Mouse (Mus musculus) thymus, adult 2 months (tissue): ENCODE results near the gene Eri3.

Experiments
- CTCF ChIP-seq: fragments of 200-500 bp; IDR thresholded peaks from 2 replicates; pipeline ENCODE4 v1.5.1; 2012; ENCODE audit warnings: mild to moderate bottlenecking, control low read depth, low read length, moderate library complexity, borderline replicate concordance; ENCODE audit not compliant: control insufficient read depth, poor library complexity, insufficient read depth; ENCODE audit errors: extremely low read depth
- POLR2A ChIP-seq: fragments of 200-500 bp; IDR thresholded peaks from 2 replicates; pipeline ENCODE4 v1.6.1; 2012; ENCODE audit warnings: mild to moderate bottlenecking, low read length, control low read depth, moderate library complexity; ENCODE audit not compliant: control insufficient read depth, poor library complexity, insufficient read depth; ENCODE audit errors: extremely low read depth

DNA sequence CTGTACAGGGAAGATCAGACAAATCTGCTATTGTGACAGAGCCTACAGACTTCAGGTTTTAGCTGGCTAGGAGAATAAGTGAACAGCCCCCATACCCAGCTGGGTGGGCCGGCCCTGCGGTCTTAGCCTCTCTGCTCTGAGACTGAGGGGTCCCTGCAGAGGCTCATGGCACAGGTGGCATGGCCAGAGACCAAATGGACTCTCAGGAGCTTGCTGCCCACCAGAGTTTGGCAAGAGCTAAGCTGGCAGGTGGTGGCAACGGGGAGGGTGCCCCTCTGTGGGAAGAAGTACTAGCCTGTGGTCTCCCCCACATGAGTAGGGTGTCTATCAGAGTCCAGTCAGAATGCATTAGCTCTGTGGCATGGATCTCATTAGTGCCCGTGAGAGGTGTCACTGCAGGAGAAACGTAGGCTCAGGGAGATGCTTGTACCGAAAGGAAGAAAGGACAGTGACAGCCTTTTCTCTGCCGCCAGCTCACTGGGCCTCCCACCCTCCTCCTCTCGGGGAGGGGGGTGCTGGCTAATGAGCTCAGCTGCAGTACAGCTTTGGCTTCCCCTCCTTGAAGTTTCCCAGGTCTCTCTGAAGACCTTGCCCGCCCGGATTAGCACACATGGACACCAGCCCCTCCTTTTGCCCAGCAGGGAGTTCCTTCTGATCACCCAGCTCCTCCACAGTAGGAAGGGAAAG is 104.0 kb downstream of the Eri3 start:
- TF ChIP-seq CTCF (no peak), POLR2A (no peak)
